Mouse (Mus musculus) olfactory bulb, adult 2 months (tissue): Measurements from ENCODE around the gene Pla2g12b. TPM values are rescaled to one million over a fixed set of nuclear protein-coding genes. Genes with fewer than 3 reads are reported as not detected.
"Not testable (repeated sequence)": the region's sequence is repeated elsewhere in the genome, so short reads cannot be mapped to it uniquely, and the experiment has no call there.

ENCODE experiments used
- H3K27ac ChIP-seq: fragments of 200-500 bp; 2 replicates; pipeline ENCODE4 v1.5.1; 2012; ENCODE audit warnings: low read depth, low read length; ENCODE audit not compliant: insufficient read depth
- H3K4me1 ChIP-seq: fragments of 200-500 bp; 2 replicates; pipeline ENCODE4 v1.6.1; 2012; ENCODE audit warnings: low read length; ENCODE audit not compliant: control insufficient read depth, insufficient read depth
- H3K4me3 ChIP-seq: fragments of 200-500 bp; 2 replicates; pipeline ENCODE4 v1.5.1; 2012; ENCODE audit warnings: mild to moderate bottlenecking, low read depth, low read length, moderate library complexity; ENCODE audit not compliant: insufficient read depth
- CTCF ChIP-seq: fragments of 200-500 bp; IDR thresholded peaks from 2 replicates; pipeline ENCODE4 v1.5.1; 2012; ENCODE audit warnings: low read depth, mild to moderate bottlenecking, low read length, moderate library complexity; ENCODE audit not compliant: insufficient read depth
- POLR2A ChIP-seq: fragments of 200-500 bp; IDR thresholded peaks from 2 replicates; pipeline ENCODE4 v1.6.1; 2012; ENCODE audit warnings: mild to moderate bottlenecking, low read depth, low read length, moderate library complexity; ENCODE audit not compliant: insufficient read depth
- WGBS: fragments of 180-500 bp; shearing (Covaris S2); methylation state at CpG from one replicate; pipeline ENCODE4 v1.1.7; 2018; 5-methylcytosine and 5-hydroxymethylcytosine counted together
- polyA plus RNA-seq: library from polyadenylated mRNA; stranded (reverse); fragments of >200 nt; gene quantifications from 2 replicates; pipeline ENCODE4 v1.2.4, GENCODE M21; 2012; ENCODE audit warnings: low replicate concordance; ENCODE audit not compliant: missing spikeins, insufficient read depth, insufficient read length

The Pla2g12b gene
- polyA plus RNA-seq, 1 experiment = not detected

DNA sequence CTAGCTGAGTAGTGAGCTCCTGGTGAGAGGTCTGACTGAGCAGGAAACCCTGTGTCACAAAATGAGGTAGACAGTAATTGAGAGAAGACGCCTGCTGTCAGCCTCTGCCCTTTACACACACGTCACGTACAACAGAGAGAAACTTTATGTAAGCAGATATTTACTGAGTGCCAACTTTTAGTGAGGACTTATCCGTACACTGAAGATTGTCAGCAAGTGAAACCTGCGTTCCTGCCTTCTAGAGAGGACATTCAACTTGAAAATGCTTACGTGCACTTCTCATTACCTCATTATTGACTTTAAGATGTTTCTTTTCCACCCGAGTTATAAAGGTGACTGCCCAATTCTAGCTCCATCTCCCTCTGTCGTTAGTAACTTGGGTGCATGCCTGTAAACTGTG lies 34.7 kb upstream of the Pla2g12b start:
- TF ChIP-seq CTCF (no peak), POLR2A (no peak)
- Histone ChIP-seq H3K4me3 (no peak overlapping the region), H3K27ac (no peak overlapping the region), H3K4me1 (no peaks in the 10 kb centered on the region)
- WGBS = 79% methylated on average over 8 of the region's 8 CpGs

DNA sequence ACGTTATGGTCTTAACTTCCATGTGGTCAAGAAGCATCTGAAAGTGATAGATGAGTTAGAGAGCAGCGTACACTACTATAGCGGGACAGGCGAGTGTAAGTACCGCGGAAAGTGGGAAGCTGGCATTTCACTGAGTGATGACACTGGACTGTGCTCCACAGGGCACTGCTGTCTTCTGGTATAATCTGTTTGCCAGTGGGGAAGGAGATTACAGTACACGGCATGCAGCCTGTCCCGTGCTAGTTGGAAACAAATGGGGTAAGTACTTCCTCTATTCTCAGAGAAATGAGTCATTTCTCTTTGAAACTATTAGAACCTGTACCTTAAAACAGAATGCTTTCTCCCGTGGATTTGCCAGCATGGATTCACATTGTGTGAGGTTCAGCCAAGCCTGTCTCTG lies 34.0 kb upstream of the Pla2g12b start:
- Histone ChIP-seq H3K4me3 (no peak overlapping the region), H3K4me1 (no peaks in the 10 kb centered on the region), H3K27ac (no peak overlapping the region)
- WGBS = 85% methylated on average over 9 of the region's 9 CpGs
- TF ChIP-seq POLR2A = no peak

DNA sequence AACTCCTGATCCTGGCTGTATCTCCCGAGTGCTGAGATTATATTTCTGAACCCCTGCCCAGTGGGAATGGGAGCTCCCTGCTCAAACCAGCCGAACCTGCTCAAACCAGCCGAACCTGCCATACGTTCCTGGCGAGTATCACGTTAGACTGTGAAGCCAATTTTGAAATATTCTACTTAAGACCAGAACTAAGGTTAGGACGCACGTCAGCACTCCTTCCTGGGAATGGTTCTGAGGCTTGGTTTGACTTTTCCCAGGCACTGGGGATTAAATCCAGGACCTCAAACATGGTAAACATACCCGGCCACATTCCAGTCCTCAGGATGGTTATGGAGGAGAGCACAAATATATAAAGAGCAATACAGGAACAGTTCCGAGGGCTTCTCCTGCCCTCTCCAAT lies 25.6 kb upstream of the Pla2g12b start:
- H3K4me1 ChIP-seq = no peaks in the 10 kb centered on the region
- H3K4me3 ChIP-seq = no peak overlapping the region
- no peak overlapping the region for H3K27ac ChIP-seq
- no peak for TF ChIP-seq POLR2A
- TF ChIP-seq CTCF = no peak
- WGBS = 93% methylated on average over 10 of the region's 10 CpGs

DNA sequence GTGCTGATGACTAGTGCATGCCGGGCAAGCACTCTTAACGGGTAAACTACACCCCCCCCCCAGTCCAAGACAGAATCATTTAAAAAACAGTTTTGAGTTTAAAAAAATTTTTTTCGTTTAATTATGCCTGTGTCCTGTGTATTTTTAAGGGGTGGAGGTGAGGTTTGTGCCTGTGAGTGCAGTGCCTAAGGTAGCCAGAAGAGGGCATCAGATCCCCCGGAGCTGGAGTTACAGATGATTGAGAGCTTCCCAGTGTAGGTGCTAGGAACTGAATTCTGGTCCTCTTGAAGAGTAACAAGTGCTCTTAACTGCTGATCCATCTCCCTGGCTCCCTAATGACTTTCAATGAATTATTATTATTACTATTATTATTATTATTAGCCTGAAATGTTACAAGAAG lies 24.7 kb upstream of the Pla2g12b start:
- TF ChIP-seq POLR2A (no peak), CTCF (no peak)
- Histone ChIP-seq H3K4me3 (no peak overlapping the region), H3K27ac (no peak overlapping the region), H3K4me1 (no peaks in the 10 kb centered on the region)
- WGBS = 95% methylated on average over 4 of the region's 4 CpGs

DNA sequence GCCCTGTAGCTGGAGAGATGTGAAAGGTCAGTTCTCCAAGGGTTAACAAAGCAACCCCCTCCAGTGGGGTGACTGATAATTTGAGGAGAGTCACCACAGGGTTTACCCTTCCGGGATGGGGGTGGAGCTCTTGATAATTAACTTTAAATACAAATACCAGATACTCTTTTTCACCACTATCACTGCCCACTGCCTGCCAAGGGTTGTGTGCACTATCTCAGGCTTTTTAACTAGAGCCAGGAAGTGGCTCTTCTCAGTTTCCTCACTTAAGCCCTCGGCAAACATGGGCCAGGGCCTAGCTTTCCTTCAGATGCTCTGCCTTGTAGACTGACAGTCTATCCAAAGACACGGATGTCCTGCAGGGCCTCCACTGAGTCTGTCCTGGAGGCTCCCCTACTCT lies 23.5 kb upstream of the Pla2g12b start:
- H3K27ac ChIP-seq = no peak overlapping the region
- TF ChIP-seq CTCF (no peak), POLR2A (no peak)
- no peak overlapping the region for H3K4me3 ChIP-seq
- H3K4me1 ChIP-seq = no peaks in the 10 kb centered on the region
- WGBS = 45% methylated on average over 3 of the region's 3 CpGs

DNA sequence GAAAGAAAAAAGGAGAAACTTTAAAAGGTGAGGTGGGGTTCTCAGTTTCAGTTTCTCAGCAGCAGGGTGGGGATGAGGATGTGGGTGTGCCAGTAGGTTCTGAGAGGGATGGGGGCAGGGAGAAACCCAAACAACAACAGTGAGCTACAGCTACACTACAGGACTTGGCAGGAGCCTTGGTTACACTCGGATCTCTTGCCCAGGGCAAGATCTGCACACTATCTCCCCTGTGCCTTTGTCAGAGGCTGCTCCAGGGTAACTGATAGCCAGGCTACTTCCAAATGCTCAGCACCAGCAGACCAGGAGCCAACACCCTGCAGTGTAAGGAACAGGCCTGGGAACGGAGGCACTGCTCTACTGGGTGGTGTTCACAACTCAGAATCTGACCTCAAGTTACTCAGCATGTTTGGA lies 23.0 kb upstream of the Pla2g12b start:
- WGBS = 76% methylated on average over 2 of the region's 2 CpGs

DNA sequence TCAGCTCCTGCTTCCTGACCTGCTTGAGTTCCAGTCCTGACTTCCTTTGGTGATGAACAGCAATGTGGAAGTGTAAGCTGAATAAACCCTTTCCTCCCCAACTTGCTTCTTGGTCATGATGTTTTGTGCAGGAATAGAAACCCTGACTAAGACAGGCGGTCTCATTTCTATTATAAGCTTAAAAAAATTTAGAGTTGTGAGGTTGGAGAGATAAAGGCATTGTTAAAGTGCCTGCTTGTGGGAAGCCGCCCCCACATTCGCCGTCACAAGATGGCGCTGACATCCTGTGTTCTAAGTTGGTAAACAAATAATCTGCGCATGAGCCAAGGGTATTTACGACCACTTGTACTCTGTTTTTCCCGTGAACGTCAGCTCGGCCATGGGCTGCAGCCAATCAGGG lies 21.9 kb upstream of the Pla2g12b start:
- not testable (repeated sequence) for H3K27ac ChIP-seq, H3K4me1 ChIP-seq, H3K4me3 ChIP-seq
- WGBS = 78% methylated on average over 7 of the region's 10 CpGs

More for the DNA sequence above, 23.0 kb upstream of the Pla2g12b start:
- TF ChIP-seq CTCF = no peak
- no peak for TF ChIP-seq POLR2A
- Histone ChIP-seq H3K27ac (no peak overlapping the region), H3K4me1 (no peaks in the 10 kb centered on the region), H3K4me3 (no peak overlapping the region)

DNA sequence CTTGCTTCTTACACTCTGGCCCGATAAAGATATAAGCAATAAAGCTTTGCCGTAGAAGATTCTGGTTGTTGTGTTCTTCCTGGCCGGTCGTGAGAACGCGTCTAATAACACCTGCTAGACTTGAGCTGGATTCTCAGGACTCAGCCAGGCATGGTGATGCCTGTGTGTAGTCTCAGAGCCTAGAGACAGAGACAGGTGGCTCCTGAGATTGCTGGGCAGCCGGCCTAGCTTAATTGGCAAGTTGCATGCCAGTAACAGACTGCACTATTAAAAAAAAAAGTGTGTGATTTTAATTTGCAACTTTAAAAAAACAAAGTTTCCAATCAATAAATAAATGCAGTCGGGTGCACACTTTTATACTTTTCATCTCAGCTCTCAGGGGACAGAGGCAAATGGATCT lies 16.5 kb upstream of the Pla2g12b start:
- H3K4me1 ChIP-seq = no peaks in the 10 kb centered on the region
- WGBS = 64% methylated on average over 8 of the region's 8 CpGs
- H3K27ac ChIP-seq = no peak overlapping the region
- no peak overlapping the region for H3K4me3 ChIP-seq
- no peak for TF ChIP-seq POLR2A

DNA sequence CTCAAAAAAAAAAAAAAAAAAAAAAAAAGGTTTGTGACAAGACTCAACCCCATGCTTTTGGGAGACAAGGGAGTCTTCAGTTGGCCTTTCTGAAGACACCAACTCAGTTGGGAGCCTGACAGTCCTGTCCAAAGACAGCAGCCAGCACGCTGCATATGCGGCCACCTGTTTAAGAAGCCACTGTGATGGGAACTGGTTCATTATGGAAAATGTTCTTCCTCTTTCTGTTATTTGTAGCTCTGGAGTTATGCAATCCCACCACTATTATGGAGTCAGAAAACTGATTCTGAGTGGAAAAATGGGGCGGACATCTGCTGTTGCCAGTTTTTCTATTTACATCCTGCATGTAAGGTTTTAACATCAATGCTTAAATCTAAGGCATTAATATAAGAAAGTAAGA lies 13.8 kb upstream of the Pla2g12b start:
- no peak overlapping the region for H3K27ac ChIP-seq
- 85% methylated on average over 3 of the region's 3 CpGs for WGBS
- H3K4me1 ChIP-seq = no peaks in the 10 kb centered on the region
- no peak for TF ChIP-seq POLR2A
- no peak for TF ChIP-seq CTCF
- no peak overlapping the region for H3K4me3 ChIP-seq

DNA sequence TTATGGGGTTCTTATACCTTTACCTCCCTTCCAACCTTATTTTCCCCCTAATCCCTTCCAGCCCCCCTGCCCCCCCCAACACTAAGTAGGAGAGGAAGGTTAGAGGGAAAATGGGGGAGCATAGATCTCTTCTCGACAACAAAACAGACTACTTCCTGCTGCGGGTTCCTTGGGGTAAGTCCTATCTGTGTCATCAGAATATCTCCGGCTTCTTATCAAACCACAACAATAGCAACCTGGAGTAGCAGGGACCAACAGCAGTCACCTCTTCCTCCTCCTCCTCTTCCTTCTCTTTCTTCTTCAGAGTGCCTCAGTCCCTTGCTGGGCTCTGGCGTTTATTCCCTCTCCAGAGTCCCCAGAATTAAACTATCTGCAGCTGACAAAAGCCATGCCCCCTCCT lies 11.6 kb upstream of the Pla2g12b start:
- Histone ChIP-seq H3K4me3 (no peak overlapping the region), H3K27ac (no peak overlapping the region), H3K4me1 (no peaks in the 10 kb centered on the region)
- TF ChIP-seq POLR2A (no peak), CTCF (no peak)
- WGBS = 81% methylated on average over 4 of the region's 4 CpGs

DNA sequence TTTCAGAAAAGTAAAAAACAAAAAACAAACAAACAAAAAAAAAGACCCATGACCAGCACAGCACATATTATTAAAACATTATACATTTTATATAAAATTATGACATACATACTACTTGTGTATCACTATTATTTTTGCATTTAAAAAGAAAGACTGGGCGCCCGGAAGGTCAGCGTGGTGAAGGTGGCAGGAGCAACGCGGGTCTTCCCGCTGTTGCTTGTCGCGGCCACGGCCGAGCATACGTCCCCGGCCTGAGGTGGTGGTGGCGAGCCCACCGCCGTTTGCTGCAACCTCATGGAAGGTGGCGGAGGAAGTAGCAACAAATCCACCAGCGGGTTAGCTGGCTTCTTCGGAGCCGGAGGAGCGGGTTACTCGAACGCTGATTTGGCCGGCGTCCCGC lies 8.0 kb upstream of the Pla2g12b start, which contains the start of gene Gm10273:
Gene Gm10273, plus strand, starts transcription at position 172 of the 400 bp plus-strand sequence.
- WGBS = 97% methylated on average over 11 of the region's 25 CpGs
- H3K27ac ChIP-seq, H3K4me3 ChIP-seq, H3K4me1 ChIP-seq: not testable (repeated sequence)
